Mouse (Mus musculus): ENCODE data around the gene Hsdl1. TPM values are rescaled to one million over a fixed set of nuclear protein-coding genes. Genes with fewer than 3 reads are reported as not detected.

Hsdl1 gene
- polyA plus RNA-seq, 1 experiment from 2014 or later = 100 TPM

- no peaks in the 10 kb centered on the region for H3K9me3 ChIP-seq
- H3K4me2 ChIP-seq (replicated peaks) = no peak overlapping the region
- H3K9ac ChIP-seq (replicated peaks) = no peak overlapping the region
- no peaks in the 10 kb centered on the region; the same call in 1 of the 2 replicates for H3K36me3 ChIP-seq
- no peak for ATAC-seq (ENCODE audit: low FRiP score, low read depth)
- no peak overlapping the region for H3K4me3 ChIP-seq
- 91% methylated on average over 6 of the region's 6 CpGs for WGBS
- no peak overlapping the region for H3K27ac ChIP-seq (replicated peaks)
- H3K27me3 ChIP-seq = no peaks in the 10 kb centered on the region
- peaks cover 21% of the 10 kb centered on the region for H3K4me1 ChIP-seq
Observed at GRCm38 (mm10) chr8:119555861-119556260, 19.1 kb downstream of the Hsdl1 start.

GRCm38 (mm10) chr8:119552967-119553366, 22.0 kb downstream of the Hsdl1 start:
- WGBS = 56% methylated on average over 2 of the region's 2 CpGs
- no peak for ATAC-seq (ENCODE audit: low FRiP score, low read depth)
- Histone ChIP-seq H3K4me3 (no peak overlapping the region), H3K9ac (replicated peaks) (no peak overlapping the region), H3K36me3 (no peaks in the 10 kb centered on the region), H3K27ac (replicated peaks) (no peak overlapping the region), H3K9me3 (no peaks in the 10 kb centered on the region), H3K27me3 (no peaks in the 10 kb centered on the region), H3K4me1 (peaks cover 19% of the 10 kb centered on the region), H3K4me2 (replicated peaks) (no peak overlapping the region)

GRCm38 (mm10) chr8:119548560-119549113, 26.3 kb downstream of the Hsdl1 start:
- Histone ChIP-seq H3K27ac (replicated peaks) (no peak overlapping the region), H3K4me2 (replicated peaks) (no peak overlapping the region), H3K9ac (replicated peaks) (no peak overlapping the region), H3K36me3 (peaks cover 37% of the 10 kb centered on the region), H3K4me3 (no peak overlapping the region), H3K27me3 (no peaks in the 10 kb centered on the region), H3K4me1 (no peaks in the 10 kb centered on the region; the same call in 1 of the 2 replicates), H3K9me3 (no peaks in the 10 kb centered on the region)
- ATAC-seq (ENCODE audit: low FRiP score, low read depth) = no peak
- WGBS = 83% methylated on average over 7 of the region's 7 CpGs

GRCm38 (mm10) chr8:119547019-119547691, 27.8 kb downstream of the Hsdl1 start:
- H3K27me3 ChIP-seq = no peaks in the 10 kb centered on the region
- 93% methylated on average over 18 of the region's 18 CpGs for WGBS
- H3K4me3 ChIP-seq = no peak overlapping the region
- ATAC-seq (ENCODE audit: low FRiP score, low read depth) = no peak
- H3K4me1 ChIP-seq = no peaks in the 10 kb centered on the region; the same call in 1 of the 2 replicates
- no peak overlapping the region for H3K27ac ChIP-seq (replicated peaks)
- H3K4me2 ChIP-seq (replicated peaks) = no peak overlapping the region
- no peak overlapping the region for H3K9ac ChIP-seq (replicated peaks)
- H3K36me3 ChIP-seq = peaks cover 49% of the 10 kb centered on the region
- H3K9me3 ChIP-seq = no peaks in the 10 kb centered on the region

- Histone ChIP-seq H3K27me3 (no peaks in the 10 kb centered on the region), H3K9ac (replicated peaks) (no peak overlapping the region), H3K4me1 (no peaks in the 10 kb centered on the region; the same call in 1 of the 2 replicates), H3K36me3 (peaks cover 62% of the 10 kb centered on the region), H3K4me2 (replicated peaks) (no peak overlapping the region), H3K27ac (replicated peaks) (no peak overlapping the region), H3K9me3 (no peaks in the 10 kb centered on the region), H3K4me3 (no peak overlapping the region)
- 95% methylated on average over 6 of the region's 6 CpGs for WGBS
- ATAC-seq (ENCODE audit: low FRiP score, low read depth) = no peak
Observed at GRCm38 (mm10) chr8:119545791-119546190, 29.2 kb downstream of the Hsdl1 start.

GRCm38 (mm10) chr8:119545180-119545579, 29.8 kb downstream of the Hsdl1 start:
- Histone ChIP-seq H3K27me3 (no peaks in the 10 kb centered on the region), H3K9me3 (no peaks in the 10 kb centered on the region), H3K4me3 (no peak overlapping the region), H3K9ac (replicated peaks) (no peak overlapping the region), H3K4me2 (replicated peaks) (no peak overlapping the region), H3K4me1 (no peaks in the 10 kb centered on the region; the same call in 1 of the 2 replicates), H3K27ac (replicated peaks) (no peak overlapping the region), H3K36me3 (peaks cover 69% of the 10 kb centered on the region)
- 86% methylated on average over 6 of the region's 6 CpGs for WGBS
- no peak for ATAC-seq (ENCODE audit: low FRiP score, low read depth)

GRCm38 (mm10) chr8:119544606-119545005, 30.4 kb downstream of the Hsdl1 start:
- Histone ChIP-seq H3K9me3 (no peaks in the 10 kb centered on the region), H3K4me1 (no peaks in the 10 kb centered on the region; the same call in 1 of the 2 replicates), H3K27ac (replicated peaks) (no peak overlapping the region), H3K36me3 (peaks cover 74% of the 10 kb centered on the region), H3K9ac (replicated peaks) (no peak overlapping the region), H3K4me2 (replicated peaks) (no peak overlapping the region), H3K4me3 (no peak overlapping the region), H3K27me3 (no peaks in the 10 kb centered on the region)
- ATAC-seq (ENCODE audit: low FRiP score, low read depth) = no peak
- 89% methylated on average over 3 of the region's 3 CpGs for WGBS

GRCm38 (mm10) chr8:119531973-119532372, 43.0 kb downstream of the Hsdl1 start:
- peaks cover 86% of the 10 kb centered on the region for H3K36me3 ChIP-seq
- peaks cover 7% of the 10 kb centered on the region; the same call in 1 of the 2 replicates for H3K4me1 ChIP-seq
- no peak overlapping the region for H3K9ac ChIP-seq (replicated peaks)
- H3K27ac ChIP-seq (replicated peaks) = no peak overlapping the region
- no peaks in the 10 kb centered on the region for H3K27me3 ChIP-seq
- H3K9me3 ChIP-seq = no peaks in the 10 kb centered on the region
- ATAC-seq (ENCODE audit: low FRiP score, low read depth) = no peak
- 92% methylated on average over 9 of the region's 9 CpGs for WGBS
- no peak overlapping the region for H3K4me2 ChIP-seq (replicated peaks)
- no peak overlapping the region for H3K4me3 ChIP-seq

GRCm38 (mm10) chr8:119531397-119531796, 43.6 kb downstream of the Hsdl1 start:
- Histone ChIP-seq H3K27ac (replicated peaks) (no peak overlapping the region), H3K4me2 (replicated peaks) (no peak overlapping the region), H3K4me3 (no peak overlapping the region), H3K4me1 (peaks cover 7% of the 10 kb centered on the region; the same call in 1 of the 2 replicates), H3K9me3 (no peaks in the 10 kb centered on the region), H3K9ac (replicated peaks) (no peak overlapping the region), H3K27me3 (no peaks in the 10 kb centered on the region), H3K36me3 (peaks cover 83% of the 10 kb centered on the region)
- 93% methylated on average over 3 of the region's 3 CpGs for WGBS
- no peak for ATAC-seq (ENCODE audit: low FRiP score, low read depth)

GRCm38 (mm10) chr8:119530937-119531336, 44.0 kb downstream of the Hsdl1 start:
- Histone ChIP-seq H3K4me3 (no peak overlapping the region), H3K4me2 (replicated peaks) (no peak overlapping the region), H3K36me3 (peaks cover 78% of the 10 kb centered on the region), H3K27ac (replicated peaks) (no peak overlapping the region), H3K9ac (replicated peaks) (no peak overlapping the region), H3K4me1 (peaks cover 7% of the 10 kb centered on the region; the same call in 1 of the 2 replicates), H3K9me3 (no peaks in the 10 kb centered on the region), H3K27me3 (no peaks in the 10 kb centered on the region)
- no peak for ATAC-seq (ENCODE audit: low FRiP score, low read depth)
- WGBS = 91% methylated on average over 6 of the region's 6 CpGs

- Histone ChIP-seq H3K4me1 (no peaks in the 10 kb centered on the region), H3K27me3 (no peaks in the 10 kb centered on the region), H3K27ac (replicated peaks) (no peak overlapping the region), H3K9me3 (no peaks in the 10 kb centered on the region), H3K36me3 (peaks cover 88% of the 10 kb centered on the region), H3K9ac (replicated peaks) (no peak overlapping the region), H3K4me3 (no peak overlapping the region), H3K4me2 (replicated peaks) (no peak overlapping the region)
- no peak for ATAC-seq (ENCODE audit: low FRiP score, low read depth)
- 94% methylated on average over 7 of the region's 7 CpGs for WGBS
Observed at GRCm38 (mm10) chr8:119528762-119529161, 46.2 kb downstream of the Hsdl1 start.

- WGBS = 73% methylated on average over 7 of the region's 7 CpGs
- Histone ChIP-seq H3K9ac (replicated peaks) (no peak overlapping the region), H3K36me3 (peaks cover 97% of the 10 kb centered on the region), H3K4me2 (replicated peaks) (no peak overlapping the region), H3K4me3 (no peak overlapping the region), H3K4me1 (peaks cover 13% of the 10 kb centered on the region), H3K27ac (replicated peaks) (no peak overlapping the region), H3K27me3 (no peaks in the 10 kb centered on the region), H3K9me3 (no peaks in the 10 kb centered on the region)
- no peak for ATAC-seq (ENCODE audit: low FRiP score, low read depth)
Observed at GRCm38 (mm10) chr8:119520102-119520501, 54.9 kb downstream of the Hsdl1 start.
